Mouse (Mus musculus): ENCODE results near the gene Letmd1.
"Not testable (repeated sequence)": the region's sequence is repeated elsewhere in the genome, so short reads cannot be mapped to it uniquely, and the experiment has no call there.

The Letmd1 gene

GRCm38 (mm10) chr15:100451245-100451644 lies 17.6 kb upstream of the Letmd1 start:
- no peak for DNase-seq (ENCODE audit: extremely low spot score)

DNA sequence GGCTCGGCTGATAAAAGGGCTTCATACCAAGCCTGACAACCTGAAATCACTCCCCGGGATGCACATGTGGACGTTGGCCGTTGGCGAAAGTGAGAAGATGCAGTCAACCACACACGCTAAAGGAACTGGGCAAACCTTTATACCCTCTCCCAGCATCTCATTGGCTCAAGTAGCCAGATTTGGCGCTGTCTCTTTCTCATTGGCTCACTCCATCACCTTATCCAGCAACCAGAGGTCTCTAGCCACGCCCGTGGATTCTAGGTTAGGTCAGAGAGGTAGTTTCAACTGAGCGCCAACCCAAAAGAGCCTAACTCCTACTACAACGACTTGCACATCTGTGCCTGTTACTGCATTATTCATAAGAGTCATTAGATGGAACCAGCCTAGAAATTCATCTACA lies 16.3 kb upstream of the Letmd1 start:
- no peak for DNase-seq (ENCODE audit: extremely low spot score)

GRCm38 (mm10) chr15:100456356-100456991 lies 12.3 kb upstream of the Letmd1 start:
- no peak for DNase-seq (ENCODE audit: extremely low spot score)

GRCm38 (mm10) chr15:100457340-100457739 lies 11.5 kb upstream of the Letmd1 start:
- peak; percentile 76 for DNase-seq (ENCODE audit: extremely low spot score)

- peak; percentile 55 for DNase-seq (ENCODE audit: extremely low spot score)
Measured at GRCm38 (mm10) chr15:100458055-100458454, 10.8 kb upstream of the Letmd1 start.

DNA sequence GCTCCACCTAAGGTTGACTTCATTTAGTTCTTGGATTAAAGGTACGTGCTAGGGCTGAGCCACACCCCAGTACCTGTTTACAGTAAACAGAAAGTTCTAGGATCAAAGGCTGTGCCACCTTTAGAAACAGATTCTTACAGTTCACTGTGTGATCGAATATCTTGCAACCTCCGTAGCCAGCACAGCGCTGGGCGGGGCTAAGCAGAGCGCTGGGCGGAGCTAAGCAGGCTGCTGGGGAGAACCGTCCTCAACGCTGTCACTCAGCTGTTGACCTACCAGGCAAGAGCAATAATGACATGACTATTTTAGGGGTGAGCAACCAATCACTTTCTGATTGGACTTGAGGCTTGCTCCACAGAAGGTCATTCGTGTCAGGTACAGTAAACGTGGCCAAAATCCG lies 7.9 kb upstream of the Letmd1 start:
- peak; percentile 31 for DNase-seq (ENCODE audit: extremely low spot score)

GRCm38 (mm10) chr15:100461646-100462045 lies 7.2 kb upstream of the Letmd1 start:
- DNase-seq (ENCODE audit: extremely low spot score) = no peak

DNA sequence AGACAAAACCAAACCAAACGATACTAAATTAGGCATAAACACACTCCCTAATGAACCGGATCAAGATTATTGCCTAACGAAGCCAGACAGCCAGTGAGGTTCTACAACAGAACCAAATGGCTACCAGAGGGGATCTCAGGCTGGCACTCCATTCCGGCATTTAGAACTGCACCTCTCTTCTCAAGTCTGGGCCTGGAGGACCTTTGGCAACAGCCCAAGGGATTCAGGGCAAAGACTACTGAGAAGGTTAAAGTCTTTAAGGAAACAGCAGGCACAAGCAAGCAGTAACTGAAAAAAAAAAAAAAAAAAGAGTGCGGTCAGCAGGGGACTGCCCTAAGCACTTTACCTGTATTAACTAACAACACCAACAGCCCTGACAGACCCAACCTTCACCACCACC lies 6.7 kb upstream of the Letmd1 start:
- no peak for DNase-seq (ENCODE audit: extremely low spot score)

DNA sequence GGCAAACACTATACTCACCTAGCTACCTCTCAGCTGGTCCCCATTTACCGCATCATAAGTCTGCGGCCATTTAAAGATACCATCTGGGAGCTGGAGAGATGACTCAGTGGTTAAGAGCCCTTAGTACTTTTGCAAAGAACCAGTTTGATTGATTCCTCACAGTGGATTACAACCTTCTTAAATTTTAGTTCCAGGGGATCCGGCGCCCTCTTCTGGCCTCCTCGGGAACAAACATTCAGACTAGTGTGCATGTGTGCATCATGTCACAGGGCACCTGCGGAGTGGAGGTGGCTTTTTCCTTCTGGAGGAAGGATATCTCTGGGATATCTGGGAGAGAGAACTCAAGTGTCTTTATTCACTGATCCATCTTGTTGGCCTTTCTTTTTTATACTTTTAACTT lies 5.1 kb upstream of the Letmd1 start:
- peak; percentile 55 for DNase-seq (ENCODE audit: extremely low spot score)

DNA sequence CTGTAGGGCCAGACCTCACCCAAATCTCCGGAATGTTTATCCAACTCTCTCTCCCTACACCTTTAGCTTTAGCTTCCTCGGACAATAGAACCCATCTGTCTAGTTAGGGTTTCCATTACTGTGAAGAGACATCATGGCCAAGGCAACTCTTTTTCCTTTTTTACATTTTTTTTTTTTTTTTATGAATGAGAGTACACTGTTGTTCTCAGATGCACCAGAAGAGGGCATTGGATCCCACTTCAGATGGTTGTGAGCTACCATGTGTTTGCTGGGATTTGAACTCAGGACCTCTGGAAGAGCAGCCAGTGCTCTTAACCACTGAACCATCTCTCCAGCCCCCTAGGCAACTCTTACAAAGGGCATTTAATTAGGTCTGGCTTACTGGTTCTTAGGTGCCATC lies 3.4 kb upstream of the Letmd1 start:
- no peak for DNase-seq (ENCODE audit: extremely low spot score)

- no peak for DNase-seq (ENCODE audit: extremely low spot score)
Measured at GRCm38 (mm10) chr15:100467738-100468137, 1.1 kb upstream of the Letmd1 start.

- DNase-seq (ENCODE audit: extremely low spot score) = no peak
Measured at GRCm38 (mm10) chr15:100469189-100469545, 344 bp downstream of the Letmd1 start.

- DNase-seq (ENCODE audit: extremely low spot score) = no peak
Measured at GRCm38 (mm10) chr15:100470037-100470436, 1.2 kb downstream of the Letmd1 start.

DNA sequence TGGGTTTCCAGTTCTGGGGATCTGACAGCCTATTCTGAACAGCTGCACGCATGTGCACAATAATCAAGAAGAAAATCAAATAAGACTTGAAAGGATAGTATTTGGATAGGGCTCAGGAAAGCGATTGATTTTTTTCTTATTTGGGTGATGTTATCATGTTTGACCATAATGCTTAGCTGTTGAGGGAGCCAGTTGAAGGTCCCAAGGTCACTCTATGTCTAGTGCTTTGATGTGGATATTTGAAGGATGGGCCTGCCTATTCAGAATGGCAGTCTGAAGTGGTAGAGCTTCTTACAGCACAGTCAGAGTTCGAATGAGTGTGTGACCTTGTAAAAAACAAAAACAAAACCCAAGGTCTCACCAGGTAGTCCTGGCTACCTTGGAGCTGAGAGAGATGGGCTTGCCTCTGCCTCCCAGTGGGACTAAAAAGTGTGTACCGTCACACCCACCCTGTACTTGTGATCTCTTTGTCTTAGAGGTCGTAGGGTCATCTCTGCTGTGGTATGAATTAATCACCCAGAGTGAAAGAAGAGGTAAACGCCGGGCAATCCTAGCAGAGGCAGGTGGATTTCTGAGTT lies 5.2 kb downstream of the Letmd1 start:
- no peak for DNase-seq (ENCODE audit: extremely low spot score)

GRCm38 (mm10) chr15:100478351-100478750 lies 9.5 kb downstream of the Letmd1 start:
- DNase-seq (ENCODE audit: extremely low spot score) = no peak

DNA sequence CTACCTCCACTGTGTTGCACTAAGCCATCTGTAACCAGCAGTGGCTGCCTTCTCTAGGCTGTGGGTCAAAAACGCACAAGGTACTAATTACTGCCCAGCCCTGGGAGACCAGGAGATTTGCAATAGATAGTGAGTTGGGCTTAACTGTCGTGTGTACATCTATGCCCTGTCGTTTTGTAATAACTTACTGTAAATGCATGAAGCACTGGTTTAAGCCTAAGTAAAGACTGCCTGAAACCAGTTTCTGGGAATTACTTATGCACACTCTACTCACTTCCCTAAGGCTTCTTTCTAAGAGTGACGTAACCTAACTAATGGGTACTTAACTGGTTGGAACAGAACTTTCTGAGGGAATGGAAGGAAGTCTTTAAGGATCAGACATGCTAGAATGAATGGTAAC lies 10.1 kb downstream of the Letmd1 start:
- DNase-seq (ENCODE audit: extremely low spot score) = no peak

DNA sequence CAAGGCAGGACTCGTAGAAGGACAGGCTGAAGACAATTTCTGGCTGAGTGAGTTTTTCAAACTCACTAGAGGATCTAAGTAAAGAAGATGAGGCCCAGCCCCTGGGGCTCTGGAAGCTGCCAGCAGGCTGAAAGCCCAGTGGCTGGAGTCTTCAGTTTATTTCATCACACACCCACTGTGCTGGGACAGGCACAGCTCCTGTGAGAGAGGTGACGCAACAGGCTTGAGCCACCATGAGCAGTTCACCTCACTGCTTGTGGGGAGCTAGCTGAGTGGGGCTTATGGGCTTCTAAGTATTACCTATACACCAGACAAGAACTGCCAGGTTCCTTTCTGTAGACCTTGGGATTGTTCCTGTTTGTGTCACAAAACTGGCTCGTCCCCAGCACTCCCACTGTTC lies 16.8 kb downstream of the Letmd1 start:
- no peak for DNase-seq (ENCODE audit: extremely low spot score)

DNA sequence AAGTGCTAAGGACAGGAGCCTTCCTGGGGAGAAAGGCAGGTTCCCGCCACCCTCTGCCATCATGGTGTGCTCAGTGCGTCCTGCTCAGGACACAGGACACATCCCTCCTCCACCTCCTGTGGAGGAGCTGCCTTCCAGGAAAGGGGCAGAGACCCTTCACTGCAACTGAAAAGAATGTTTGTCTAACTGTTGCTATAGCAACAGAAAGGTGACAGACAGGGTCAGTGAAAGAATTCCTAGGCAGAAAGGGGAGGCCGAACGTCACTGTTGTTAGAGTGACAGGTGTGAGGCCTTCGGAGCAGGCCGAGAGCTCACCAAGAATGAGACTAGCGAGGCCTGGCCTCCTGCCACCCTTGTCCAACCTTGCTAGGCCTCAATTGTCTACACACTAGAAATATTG lies 17.6 kb downstream of the Letmd1 start:
- DNase-seq (ENCODE audit: extremely low spot score) = peak; percentile 54

DNA sequence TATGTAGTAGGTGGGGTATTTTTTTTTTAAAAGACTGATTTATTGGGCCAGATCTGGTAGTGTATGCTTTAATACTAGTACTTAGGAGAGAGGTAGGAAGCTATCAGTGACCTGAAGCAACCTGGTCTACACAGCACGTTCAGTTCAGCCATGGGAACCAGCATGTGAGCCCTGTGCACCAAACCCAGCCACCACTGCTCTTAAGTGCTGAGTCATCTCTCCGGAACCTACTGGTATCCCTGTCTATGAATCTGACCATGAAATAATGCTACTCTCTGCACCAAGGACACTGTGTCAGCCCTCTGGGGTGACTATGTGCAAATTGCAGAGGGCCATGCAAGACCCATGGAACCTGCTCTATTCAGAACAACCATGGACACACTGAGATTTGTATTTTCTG lies 18.2 kb downstream of the Letmd1 start:
- DNase-seq (ENCODE audit: extremely low spot score) = no peak

- DNase-seq (ENCODE audit: extremely low spot score) = not testable (repeated sequence)
Measured at GRCm38 (mm10) chr15:100488297-100488696, 19.5 kb downstream of the Letmd1 start.

DNA sequence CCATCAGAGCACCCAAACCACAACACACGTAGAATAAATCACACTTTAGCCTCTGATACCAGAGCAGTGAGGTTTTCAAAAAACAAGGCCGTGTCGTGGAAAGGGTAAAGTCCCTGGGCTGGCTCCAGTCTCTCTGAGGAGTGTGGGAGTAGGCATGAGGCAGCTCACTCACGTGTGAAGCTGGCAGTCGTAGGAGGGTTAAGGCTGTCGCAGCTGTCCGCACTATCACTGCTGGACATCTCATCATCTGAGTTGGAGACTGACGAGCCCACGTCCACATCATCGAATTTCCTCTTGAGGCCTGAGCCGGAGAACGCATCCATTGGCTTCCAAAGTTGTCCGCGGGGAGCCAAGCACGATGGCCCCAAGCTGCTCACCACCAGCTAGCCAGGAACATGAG lies 20.4 kb downstream of the Letmd1 start:
- no peak for DNase-seq (ENCODE audit: extremely low spot score)

DNA sequence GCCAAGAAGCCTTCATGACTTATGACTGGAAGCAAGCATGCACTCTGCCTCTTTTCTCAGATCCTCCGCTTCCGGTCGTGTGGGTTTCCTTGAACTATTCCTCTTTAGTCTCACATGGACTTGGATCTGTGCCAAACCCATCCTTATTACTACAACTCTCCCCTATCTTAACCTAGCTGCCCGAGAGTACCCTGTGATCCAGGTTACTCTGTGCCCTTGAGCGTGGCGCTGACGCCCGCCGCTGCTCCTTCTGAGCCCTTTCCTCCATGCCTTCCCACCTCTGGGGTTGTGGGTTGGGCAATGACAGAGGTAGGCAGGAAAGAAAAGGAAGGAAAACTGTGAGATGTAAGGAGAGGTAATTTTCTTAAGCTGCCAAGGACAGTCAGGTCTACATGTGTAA lies 23.1 kb downstream of the Letmd1 start:
- DNase-seq (ENCODE audit: extremely low spot score) = no peak

DNA sequence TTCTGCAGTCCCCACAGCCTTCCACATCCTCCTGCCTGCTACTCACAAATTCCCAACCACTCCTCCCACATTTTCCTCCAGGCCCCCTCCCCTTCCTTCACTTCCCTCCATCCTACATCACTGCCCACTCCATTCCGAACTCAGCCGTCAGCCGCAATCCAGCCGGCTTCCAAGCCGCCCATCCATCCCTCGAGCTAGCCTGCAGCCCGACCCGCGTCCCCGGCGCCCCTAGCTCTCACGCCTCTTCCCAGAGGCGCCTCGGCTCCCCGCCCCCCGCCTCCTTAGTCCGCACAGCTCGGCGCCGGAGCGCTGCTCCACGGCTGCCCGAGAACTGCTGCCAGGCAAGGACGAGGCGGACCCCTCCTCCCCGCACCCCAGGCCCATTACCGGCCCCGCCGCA lies 25.8 kb downstream of the Letmd1 start:
- no peak for DNase-seq (ENCODE audit: extremely low spot score)

GRCm38 (mm10) chr15:100495102-100495501 lies 26.3 kb downstream of the Letmd1 start, which contains the start of gene Csrnp2:
TSS of gene Csrnp2 (minus strand) at chr15:100495488.
- peak; percentile 97 for DNase-seq (ENCODE audit: extremely low spot score)
